Mouse (Mus musculus) A20 (cell line): ENCODE data around the gene Ing2.

Experiments
- DNase-seq: peaks from one replicate; pipeline ENCODE4 v3.0.0-alpha.2; 2011; ENCODE audit warnings: low read depth, low spot score

Gene Ing2

DNA sequence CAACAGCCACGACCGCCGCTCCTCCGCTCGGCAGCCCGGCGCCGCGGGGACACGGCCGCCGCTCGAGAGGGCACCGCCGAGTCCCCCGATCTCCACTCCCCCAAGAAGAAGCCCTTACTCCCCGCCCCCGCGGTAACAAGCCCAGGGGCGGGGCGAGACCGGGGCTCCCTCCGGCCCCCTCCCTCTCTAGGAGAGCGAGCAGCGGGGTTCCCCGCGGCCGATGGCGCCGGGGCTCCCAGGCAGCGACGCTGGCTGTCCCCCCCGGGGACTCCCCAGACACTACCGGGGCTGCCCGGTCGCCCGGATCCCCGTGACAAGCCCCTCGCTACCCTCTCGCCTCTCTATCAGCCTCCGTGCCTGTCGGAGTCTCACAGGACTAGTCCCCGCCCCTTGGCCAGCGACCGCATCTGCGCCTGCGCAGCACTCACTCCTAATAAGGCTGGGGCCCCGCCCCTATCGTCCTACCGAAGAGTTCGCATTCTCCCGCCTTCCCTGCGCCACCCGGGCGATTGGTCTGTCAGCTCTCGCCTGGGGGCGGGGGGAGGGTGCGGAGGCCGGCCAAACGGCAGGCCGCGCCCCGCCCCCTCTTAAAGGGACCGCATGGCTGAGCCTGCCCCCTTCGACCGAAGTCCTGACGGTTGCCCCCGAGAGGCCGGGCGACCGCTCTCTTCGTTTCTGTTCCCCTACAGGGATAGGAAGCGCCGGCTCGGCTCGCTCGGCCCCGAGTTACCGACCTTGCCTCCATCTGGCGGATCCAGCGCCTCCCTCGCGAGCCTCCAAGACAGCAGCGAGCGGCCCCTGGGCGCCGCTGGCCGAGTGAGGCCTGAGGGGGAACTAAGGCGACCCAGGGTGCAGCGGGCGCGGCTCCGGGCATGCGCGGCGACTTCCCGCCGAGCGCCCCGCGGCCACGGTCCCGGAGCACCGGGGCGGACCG is at the start of gene Ing2:
Gene Ing2 (minus strand): TSS at position 780 of the 934 bp plus-strand sequence.
- peak; percentile 100 for DNase-seq

DNA sequence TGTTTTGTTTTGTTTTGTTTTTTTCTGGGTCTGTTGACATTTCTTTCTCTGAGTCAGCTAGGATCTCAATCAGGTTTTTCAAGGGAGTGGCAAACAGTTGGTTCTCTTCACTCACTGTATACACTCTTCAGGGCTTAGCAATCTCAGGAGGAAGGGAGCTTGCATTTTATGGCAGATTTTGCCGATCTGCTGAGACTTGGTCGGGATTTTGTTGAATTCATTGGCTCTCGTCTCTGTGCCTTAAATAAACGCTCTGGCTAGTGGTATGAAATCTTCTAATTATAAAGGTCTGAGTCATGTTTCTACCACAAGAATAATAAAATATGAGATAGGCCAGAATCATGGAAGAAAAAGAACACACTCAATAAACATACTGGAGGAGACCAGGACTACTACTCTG is 46.3 kb upstream of the Ing2 start:
- DNase-seq: no peak

DNA sequence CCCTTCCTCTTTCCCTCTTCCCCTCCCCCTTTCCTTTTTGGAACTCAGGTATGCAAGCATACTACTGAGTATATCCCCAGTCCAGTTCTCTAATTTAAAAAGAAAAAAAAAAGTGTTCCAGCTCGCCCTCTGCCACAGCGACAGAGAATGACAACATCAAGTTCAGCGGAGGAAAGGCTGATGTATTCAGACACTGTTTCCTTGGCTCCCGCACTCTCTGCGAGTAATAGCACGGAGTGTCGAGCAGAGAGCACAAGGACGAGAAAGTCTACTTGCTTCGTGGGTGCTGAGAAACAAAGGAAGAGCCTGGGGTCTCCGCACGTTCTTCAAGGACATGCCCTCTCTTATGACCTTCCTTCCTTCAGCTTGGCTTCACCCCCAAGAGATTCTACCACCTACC is 43.3 kb upstream of the Ing2 start:
- no peak for DNase-seq

DNA sequence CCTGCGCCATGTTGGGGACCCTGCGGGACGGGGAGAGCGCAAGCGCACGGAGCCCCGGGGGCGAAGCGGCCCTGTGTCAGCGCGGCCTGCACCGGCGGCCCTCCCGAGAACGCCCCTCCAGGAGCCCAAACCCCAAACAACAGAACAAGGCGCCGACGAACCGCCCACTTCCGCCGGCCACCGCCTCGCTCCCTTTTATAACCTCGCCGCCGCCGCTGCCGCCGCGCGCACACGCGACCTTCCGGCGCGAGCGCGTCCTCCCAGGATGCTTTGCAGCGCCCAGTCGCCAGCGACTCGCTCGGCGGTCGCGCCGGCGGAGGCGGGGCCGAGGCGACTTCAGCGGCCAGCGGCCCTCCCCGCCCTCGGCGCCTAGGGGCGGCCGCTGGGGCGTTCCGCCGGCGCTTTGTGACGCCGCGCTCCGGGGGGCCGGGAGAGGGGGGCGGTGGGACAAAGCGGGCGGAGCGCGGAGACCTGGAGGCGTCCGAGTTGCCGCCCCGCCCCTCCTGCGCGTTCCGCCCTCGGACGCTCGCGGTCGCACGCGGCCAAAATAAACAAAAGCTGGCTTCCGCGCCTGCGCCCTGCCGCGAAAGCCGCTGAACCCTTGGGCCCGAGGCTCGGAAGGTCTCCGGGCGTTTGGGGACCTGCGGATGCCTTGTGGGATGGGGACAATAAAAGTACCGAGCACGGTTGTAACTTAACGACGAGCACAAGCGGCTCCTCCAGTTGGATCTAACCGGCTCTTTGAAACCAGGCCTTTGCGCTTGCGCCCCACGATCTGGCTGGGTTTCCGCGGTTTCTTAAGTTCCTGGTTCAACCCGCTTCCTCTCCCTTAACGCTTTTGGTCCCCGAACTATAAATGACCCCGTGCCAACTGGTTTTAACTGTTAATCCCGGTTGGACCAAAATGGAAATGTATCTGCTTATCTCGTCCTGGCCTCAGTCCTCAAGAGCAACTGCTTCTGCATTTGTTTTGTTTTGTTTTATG is 38.7 kb upstream of the Ing2 start, which contains the start of gene Cdkn2aip:
Gene Cdkn2aip (minus strand): TSS at position 172 of the 985 bp plus-strand sequence.
- DNase-seq: peak; percentile 97

DNA sequence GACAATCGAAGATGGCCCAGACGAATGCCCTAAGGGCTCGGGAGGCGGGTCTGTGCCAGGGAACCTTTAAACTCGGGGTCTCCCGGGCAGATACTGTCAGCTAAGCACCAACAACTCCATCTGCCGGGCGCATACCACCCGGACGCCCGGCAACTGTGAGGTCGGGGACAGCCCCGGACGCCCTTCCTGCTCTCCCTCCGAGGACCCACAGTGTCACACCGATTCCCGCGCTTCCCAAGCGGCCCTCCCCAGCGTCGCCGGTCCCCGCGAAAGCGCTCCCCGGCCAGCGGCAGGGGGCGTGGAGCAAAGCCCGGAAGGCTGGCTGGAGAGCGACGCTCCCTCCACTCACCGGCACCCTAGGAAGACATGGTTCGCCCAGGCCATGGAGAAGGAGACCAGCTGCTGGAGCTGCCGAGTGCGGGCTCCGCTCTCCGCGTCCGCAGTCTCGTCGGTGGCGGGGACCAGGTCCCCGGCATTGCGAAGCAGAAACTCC is 37.9 kb upstream of the Ing2 start:
- DNase-seq: no peak

DNA sequence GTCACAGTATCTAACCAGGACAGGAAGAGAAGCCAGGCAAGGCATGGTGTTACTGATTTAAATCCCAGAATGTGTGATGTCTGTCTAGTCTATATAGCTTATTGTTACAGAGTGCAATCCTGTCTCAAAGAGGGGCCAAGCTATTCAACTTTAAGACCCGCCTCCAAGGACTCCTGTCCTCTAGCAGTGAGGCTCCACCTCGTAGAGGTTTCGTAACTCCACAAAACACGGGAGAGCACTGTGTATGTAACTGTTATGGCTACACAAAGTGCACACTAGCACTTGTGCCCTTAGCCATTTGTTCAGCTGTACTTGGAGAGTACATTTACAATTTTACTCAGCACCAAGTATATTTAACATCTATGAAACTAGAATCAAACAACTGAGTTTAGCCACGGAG is 32.8 kb upstream of the Ing2 start:
- DNase-seq: no peak

DNA sequence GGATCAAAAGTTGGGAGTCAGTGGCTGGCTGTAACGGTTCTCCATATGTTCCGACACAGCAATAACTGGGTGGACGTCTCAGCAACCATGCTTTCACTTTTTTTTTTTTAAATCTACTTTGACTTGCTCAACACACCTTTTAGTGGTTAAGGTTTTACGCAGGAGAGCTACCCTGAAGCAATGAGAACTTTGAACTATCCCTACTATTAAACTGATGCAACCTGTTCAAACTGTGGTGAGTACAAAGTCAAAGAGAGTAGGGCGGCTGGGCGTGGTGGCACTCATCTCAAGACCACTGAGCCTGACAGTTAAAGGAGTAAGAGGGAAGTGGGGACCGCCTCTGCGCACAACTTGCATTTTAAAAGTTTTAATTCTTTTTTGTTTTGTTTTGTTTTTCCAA is 31.4 kb upstream of the Ing2 start:
- DNase-seq: no peak

DNA sequence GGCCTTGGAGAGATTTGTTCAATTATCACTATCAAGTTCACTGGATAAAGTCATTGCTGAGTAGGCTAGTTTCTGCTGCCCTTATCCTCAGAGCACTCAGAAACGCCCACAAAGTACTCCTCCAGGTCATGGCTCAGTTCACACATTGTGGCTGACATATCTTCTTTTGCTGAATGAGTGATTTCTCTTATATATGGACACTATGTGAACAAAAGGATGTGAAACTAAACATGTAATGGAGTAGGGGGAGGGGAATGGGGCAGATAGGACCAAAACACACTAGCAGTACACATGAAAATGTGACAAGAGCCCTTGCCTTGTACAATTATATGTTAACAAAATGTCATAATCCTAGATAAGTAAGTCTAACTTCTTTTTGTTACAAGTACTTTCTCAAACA is 27.0 kb upstream of the Ing2 start:
- peak; percentile 58 for DNase-seq

DNA sequence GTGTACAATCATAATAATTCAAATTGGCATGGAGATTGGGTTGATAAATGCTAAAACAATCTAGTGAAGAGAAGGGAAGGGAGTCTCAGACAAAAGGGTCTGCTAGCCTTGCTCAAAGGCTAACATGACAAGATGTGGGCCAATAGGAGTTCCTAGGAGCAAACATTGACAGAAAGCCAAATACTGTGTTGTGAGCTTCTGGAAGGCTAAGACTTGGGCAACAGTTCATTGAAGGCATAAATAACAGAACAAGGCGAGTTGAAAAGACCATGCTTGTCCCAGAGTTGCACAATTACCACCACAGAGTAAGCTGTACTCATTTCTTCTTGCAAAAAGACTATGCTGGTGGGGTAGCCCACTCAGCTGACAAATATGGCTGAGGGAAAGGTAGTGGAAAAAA is 22.3 kb upstream of the Ing2 start:
- DNase-seq: no peak

DNA sequence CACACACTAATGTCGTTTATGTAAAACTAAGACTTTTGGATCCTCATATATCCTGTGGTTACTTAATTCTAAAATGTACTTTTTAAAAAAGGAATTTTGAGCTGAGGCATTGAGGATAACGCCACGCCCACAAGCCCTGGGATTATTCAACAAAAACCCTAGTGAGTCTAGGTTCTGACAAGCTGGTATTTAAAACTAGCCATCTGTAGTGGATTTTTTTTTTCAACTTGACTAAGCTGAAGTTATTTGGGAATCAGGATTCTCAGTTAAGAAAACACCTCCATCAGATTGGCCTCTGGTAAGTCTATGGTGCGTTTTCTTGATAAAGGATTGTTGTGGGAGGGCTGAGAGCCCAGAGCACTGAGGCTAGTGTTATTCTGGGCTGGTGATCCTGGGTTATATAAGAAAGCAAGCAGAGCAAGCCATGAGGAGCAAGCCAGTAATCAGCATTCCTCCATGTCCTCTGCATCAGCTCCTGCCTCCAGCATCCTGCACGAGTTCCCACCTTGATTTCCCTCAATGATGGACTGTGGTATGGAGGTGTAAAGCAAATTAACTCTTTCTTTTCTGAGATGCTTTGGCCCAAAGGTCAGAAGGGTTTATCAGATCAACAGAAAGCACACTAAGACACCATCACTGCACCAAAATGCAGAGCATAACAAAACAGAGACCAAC is 20.2 kb upstream of the Ing2 start:
- no peak for DNase-seq

DNA sequence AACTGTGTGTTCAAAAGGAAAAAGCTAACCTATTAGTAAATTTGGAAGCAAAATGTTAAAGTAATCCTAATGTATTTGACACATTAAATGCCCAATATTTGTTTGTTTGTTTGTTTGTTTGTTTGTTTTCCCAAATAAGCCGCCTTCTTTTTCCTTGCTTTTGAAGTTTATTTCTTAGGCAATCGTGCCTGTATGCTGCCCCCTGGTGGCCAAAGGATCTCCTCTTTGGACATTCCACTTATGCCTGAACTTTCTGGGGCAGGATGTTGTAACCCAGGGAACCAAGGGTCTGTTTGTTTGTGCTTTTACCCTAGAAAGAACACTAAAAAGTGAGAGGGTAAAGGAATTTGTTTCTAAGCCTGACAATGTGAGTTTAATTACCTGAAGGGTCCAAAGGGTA is 17.8 kb upstream of the Ing2 start:
- DNase-seq: peak; percentile 59

DNA sequence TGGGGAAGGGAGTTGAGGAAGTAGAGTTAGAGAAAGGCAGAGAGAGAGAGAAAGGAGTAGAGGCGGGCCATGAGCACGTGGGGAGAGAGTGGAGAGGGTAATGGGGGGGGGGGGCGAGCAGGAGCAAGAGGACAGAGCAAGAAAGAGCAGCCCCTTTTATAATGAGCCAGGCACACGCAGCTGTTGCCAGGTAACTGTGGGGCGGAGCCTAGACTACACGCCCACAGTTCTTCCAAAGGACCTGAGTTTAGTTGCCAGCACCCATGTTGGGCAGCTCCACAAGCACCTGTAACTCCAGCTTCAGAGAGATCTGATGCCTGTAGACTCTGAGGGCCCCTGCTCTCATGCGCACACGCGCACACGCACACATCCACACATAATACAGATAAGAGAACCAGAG is 16.5 kb upstream of the Ing2 start:
- no peak for DNase-seq

DNA sequence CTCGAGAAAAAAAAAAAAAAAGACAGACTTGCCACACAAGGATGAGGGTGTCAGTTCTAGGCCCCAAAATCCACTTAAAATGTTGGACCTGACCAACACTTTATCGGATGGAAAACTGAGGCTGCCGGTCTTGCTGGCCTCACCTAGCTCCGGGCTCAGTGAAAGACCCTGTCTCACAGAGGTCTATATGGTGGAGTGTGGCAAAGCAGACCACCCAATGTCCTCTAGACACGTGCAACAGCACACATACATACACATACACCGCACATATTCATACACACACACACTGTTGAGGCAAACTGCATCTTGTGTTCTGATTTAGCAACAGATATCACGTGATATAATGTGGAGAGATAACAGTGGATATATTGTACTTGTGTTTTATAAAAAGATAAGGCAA is 15.9 kb upstream of the Ing2 start:
- no peak for DNase-seq

DNA sequence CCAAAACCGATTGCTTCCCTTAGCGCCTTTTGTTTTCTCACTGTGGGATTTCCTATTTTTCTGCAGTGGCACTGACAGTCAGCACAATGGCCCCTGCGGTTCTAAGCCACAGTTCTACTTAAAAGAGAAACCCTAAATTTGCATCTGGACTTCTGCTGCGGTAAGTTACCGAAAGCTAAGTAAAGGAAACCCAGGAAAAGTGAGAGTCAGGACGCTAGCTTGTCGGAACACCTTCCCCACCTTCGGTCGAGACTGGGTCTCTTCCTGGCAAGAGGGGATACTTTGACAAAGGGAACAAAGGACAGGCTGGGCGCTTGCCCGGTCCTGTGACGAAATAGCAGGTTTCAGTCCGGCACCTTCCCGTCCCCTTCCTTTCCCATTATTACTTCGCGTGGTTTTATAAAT is 15.3 kb upstream of the Ing2 start:
- DNase-seq: no peak

DNA sequence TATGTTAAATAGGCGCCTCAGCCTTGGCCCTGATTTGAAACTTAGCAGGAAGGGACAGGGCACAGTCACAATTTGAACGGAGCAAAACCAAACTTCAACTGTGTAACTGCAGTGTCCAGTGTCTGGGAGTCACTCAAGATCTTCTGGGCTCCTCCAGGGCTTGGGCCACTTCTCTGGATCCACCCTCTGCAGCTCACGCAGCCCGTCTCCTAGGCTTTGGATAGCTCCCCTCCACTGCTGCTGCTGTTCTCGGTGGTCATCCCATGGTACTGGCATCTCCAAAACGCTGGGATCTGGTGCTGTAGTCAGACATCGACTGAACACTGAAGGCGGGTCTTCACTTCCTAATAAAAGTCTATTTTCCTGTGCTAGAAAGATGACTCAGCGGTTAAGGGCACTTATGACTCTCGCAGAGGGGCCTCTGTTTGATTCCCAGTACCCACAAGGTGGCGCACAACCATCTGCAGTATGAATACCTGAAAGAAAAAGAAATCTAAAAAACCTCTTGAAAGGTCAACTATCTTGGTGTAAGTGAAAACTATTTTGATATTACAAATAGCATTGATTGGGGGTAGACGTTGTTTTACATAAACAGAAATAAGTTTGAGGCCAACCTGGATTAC is 14.5 kb upstream of the Ing2 start:
- peak; percentile 75 for DNase-seq

DNA sequence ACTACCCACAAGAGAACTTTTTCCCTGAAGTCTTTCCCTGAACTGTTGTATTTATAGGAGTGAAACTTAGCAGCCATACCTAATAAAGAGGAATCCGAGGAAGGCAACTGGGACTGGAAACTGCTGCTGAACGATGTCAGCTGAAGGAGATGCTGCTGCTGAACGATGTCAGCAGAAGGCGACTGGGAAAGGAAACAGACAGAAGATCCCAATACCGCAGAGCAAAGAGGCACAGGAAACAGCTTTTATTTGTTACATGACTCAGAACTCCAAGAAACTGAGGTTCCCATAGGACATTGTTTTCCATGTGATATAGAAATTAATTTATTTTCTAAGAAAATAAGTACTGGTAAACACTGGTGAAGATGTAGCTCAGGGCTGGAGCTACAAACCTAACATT is 9.1 kb upstream of the Ing2 start:
- DNase-seq: no peak

DNA sequence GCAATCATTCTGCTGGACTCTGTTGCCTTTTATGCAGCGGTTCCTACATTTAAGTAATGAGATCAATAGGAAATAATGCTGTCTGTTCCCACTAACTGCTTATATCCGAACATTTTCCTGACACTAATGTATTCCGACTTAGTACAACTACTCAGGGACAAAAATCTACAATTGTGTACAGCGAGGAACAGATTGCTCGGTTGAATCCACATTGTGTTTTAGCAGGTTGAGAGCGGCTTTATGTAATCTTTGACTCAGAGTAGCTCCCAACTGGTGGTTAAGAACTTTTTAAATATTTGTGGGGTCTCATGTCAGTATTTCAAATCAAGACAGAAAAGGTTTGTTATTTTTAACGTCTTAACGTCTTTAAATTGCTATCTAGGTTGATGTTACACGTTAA is 8.6 kb upstream of the Ing2 start:
- DNase-seq: no peak

DNA sequence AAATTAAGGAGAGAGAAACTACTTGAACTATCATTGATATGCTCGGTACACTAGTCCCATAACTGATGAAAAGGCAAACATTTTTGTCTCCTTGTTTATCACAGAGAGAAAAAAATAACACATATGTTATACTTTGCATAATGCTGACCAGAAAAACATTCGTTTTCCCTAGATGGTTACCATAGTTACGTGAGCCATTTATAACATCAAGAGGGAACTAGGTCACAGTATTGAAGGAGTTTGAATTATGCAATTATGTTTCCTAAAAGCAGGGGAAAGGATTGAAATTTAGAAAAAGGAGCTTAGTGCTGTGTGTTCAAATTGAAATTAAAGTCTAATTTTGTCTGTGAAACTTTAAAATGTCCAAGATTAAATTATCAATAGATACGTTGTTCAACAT is 5.0 kb upstream of the Ing2 start:
- DNase-seq: no peak

DNA sequence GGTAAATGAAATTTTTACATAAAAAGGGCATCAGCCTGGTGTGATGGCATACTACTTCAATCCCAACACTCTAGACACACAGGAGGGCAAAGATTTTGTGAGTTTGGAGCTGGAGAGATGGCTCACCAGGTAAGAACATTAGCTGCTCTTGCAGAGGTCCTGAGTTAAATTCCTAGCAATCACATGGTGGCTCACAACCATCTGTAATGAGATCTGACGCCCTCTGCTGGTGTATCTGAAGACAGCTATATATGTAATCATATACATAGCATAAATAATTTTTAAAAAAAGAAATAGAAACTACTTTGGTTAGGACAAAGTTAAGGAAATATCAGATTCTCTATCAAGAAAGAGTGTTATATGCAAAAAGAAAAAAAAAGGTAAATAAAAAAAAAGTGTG is 4.2 kb upstream of the Ing2 start:
- DNase-seq: no peak

DNA sequence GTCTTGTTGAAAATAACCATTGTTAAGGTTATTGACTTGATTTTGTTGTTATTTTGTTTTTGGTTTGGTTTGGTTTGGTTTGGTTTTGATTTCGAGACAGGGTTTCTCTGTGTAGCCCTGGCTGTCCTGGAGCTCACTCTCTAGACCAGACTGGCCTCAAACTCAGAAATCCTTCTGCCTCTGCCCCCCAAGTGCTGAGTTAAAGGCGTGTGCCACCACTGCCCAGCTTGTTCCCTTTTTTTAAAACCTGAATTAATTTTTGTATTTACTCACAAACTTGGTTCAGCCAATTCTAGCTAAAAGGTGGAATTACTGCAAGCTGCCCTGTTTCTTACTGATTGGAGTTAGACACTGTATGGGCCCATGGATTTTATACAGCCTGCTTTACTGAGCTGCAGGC is 1.3 kb upstream of the Ing2 start:
- DNase-seq: peak; percentile 57

DNA sequence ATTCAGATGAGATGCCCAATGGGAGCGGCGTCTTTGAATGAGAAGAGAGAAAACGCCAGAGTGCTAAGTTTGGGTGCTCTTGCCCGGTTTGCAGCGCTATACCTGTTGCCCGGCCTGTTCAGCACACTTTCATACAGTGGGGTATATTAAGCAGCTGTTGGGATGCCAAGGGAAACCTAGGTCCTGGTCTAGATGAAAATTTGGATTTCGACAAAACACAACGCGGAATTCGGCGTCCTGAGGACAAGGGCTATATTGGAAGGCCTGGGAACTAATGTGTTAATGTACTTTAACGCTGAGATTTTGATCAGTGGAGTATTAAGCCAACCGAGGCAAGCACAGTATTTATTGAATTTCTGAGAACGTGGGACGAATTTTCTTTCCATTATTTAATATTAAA is 868 bp upstream of the Ing2 start:
- DNase-seq: no peak
